Mouse (Mus musculus) embryonic facial prominence, embryonic 10.5 days (tissue): ENCODE results near the gene Ksr1. TPM values are rescaled to one million over a fixed set of nuclear protein-coding genes. Genes with fewer than 3 reads are reported as not detected.
"Not testable (repeated sequence)": the region's sequence is repeated elsewhere in the genome, so short reads cannot be mapped to it uniquely, and the experiment has no call there.

ENCODE experiments used
- DNase-seq: peaks from one replicate; pipeline ENCODE4 v3.0.0-alpha.2; 2017; ENCODE audit warnings: low spot score
- H3K27ac ChIP-seq: fragments of 300-500 bp; sonication (generic); replicated peaks from 2 replicates; pipeline ENCODE4 v1.5.1; 2016; ENCODE audit warnings: mild to moderate bottlenecking
- H3K27me3 ChIP-seq: fragments of 300-500 bp; sonication (generic); replicated peaks from 2 replicates; pipeline ENCODE4 v1.6.1; 2016; ENCODE audit warnings: low read depth, mild to moderate bottlenecking; ENCODE audit not compliant: poor library complexity, severe bottlenecking
- H3K36me3 ChIP-seq: fragments of 300-500 bp; sonication (generic); replicated peaks from 2 replicates; pipeline ENCODE4 v1.6.1; 2016; ENCODE audit warnings: mild to moderate bottlenecking, moderate library complexity
- H3K4me1 ChIP-seq: fragments of 300-500 bp; sonication (generic); 2 replicates; pipeline ENCODE4 v1.6.1; 2016
- H3K4me3 ChIP-seq: fragments of 300-500 bp; sonication (generic); 2 replicates; pipeline ENCODE4 v1.5.1; 2016; ENCODE audit warnings: mild to moderate bottlenecking, moderate library complexity
- H3K9me3 ChIP-seq: fragments of 300-500 bp; sonication (generic); 2 replicates; pipeline ENCODE4 v1.6.1; 2016; ENCODE audit warnings: mild to moderate bottlenecking
- WGBS: fragments of 180-500 bp; shearing (Covaris S2); methylation state at CpG from one replicate; pipeline ENCODE4 v1.1.7; 2016; 5-methylcytosine and 5-hydroxymethylcytosine counted together
- polyA plus RNA-seq: library from polyadenylated mRNA; unstranded; fragments of >200 nt; fragmentation: Nextera tagmentation; extraction: Ambion mirVana; gene quantifications from 2 replicates; pipeline ENCODE4 v1.2.1, GENCODE M21; 2016

The Ksr1 gene
- polyA plus RNA-seq, 1 experiment from 2014 or later: 1.5 TPM

DNA sequence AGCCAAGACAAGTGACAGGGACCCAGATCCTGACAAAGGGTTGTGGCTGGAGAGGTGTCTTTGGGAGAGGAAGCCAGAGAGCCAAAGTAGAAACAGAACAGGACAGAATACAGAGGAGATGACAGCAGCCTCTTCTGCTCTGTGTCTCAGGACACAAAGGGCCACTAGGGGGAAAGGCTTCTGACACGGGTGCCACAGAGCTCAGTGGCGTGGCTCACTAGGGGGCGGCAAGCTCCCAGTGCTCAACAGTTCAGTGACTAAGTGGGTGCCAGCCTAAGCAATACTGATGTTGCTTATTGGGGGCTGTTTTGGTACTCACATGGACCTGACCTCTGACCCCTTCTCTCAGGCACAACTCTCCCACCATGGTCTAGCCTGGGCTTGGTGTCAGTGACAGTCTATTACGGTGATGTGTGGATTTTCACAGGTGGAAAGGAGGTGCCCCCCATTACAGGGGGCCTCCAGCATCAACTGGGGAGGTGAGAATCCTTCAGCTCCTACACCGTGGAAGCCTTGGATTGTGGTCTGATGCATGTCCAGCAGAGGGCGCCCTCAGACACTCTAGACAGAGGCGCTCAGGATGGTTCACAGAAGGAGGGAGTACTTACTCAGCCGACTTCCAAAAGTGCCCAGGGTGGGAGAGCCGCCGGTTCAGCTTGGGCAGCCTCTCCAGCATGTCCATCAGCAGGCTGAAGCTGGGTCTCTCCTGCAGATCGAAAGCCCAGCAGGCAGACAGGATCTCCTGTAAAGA is 127.1 kb downstream of the Ksr1 start:
- WGBS: 53% methylated on average over 11 of the region's 11 CpGs
- peak; percentile 75 for DNase-seq
- no peak overlapping the region for H3K4me3 ChIP-seq
- H3K9me3 ChIP-seq: no peaks in the 10 kb centered on the region
- H3K27me3 ChIP-seq: no peaks in the 10 kb centered on the region
- peaks cover 59% of the 10 kb centered on the region for H3K4me1 ChIP-seq
- H3K27ac ChIP-seq: no peak overlapping the region
- peaks cover 48% of the 10 kb centered on the region for H3K36me3 ChIP-seq

DNA sequence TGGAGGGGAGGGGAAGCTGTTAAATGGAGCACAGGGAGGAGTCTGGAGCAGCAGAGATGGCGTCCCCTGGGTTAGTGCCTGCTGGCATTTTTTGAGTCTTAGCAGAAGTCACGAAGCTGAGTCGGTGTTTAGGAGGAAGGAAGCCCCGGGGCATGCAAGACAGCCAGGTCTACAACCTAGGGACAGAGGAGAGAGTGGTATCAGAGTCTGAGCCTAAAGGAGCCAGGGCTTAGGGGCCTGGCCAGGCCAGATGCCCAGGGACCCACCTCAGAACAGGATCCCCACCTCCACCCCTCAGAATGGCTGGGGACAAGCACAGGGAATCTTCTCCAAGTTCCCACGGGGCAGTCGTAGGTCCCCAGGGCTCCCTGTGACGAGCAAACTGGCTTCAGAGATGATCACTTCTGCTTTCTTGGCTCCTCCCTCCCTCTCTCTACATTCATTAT is 129.0 kb downstream of the Ksr1 start:
- no peaks in the 10 kb centered on the region for H3K27me3 ChIP-seq
- H3K9me3 ChIP-seq: no peaks in the 10 kb centered on the region
- peaks cover 47% of the 10 kb centered on the region for H3K4me1 ChIP-seq
- WGBS: 71% methylated on average over 7 of the region's 7 CpGs
- DNase-seq: no peak
- no peak overlapping the region for H3K4me3 ChIP-seq
- H3K36me3 ChIP-seq: peaks cover 48% of the 10 kb centered on the region
- H3K27ac ChIP-seq: peak overlapping the region; percentile 19; the same call in 1 of the 2 replicates

DNA sequence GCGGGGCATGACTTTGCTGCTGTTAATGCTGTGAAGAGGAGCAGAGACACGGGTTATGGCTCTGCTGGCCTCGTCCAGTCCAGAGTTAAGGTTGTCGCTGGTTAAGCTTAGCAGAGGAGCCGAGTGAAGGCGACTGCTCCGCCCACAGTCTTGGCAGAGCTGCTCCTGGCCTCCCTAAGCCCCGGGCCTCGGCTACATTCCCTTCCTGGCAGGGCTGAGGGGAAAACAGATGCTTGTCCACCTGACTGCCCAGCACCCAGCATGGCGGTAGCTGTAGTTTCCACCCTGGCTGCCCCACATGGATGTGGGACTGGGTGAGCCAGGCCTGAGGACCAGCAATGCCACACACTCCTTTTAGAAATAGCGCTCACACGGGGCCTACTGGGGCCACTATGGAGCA is 130.0 kb downstream of the Ksr1 start:
- H3K4me3 ChIP-seq: no peak overlapping the region
- peak; percentile 15 for DNase-seq

DNA sequence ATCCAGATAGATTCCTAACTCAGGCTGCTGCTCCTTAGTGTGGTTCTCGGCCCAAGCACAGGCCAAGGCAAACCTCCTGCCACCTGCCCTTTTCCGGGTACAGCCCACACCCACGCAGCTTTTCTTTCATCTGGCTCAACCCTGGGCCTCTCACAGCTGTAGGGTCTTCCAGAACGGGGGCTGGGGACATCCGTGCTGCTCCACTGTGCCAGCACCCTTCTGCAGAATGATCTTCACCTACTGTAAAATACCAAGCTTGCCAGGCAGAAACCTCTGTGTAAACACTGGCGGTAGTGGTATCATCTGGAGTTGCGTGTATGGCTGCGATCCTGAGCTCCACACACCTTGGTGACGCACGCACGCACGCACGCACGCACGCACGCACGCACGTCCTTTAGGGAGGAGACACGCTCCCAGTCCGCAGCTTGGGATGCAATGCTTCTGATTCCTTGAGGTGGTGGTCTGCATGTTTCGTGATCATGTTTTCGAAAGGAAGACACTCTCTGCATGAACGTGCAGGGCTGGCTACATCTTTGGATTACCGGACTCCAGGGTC is 130.5 kb downstream of the Ksr1 start:
- 94% methylated on average over 24 of the region's 24 CpGs for WGBS
- peak; percentile 7 for DNase-seq
- Histone ChIP-seq H3K27ac (no peak overlapping the region), H3K27me3 (no peaks in the 10 kb centered on the region), H3K9me3 (no peaks in the 10 kb centered on the region), H3K36me3 (peaks cover 38% of the 10 kb centered on the region), H3K4me3 (no peak overlapping the region), H3K4me1 (peaks cover 42% of the 10 kb centered on the region)

More for the DNA sequence above, 130.0 kb downstream of the Ksr1 start:
- 60% methylated on average over 12 of the region's 12 CpGs for WGBS
- H3K36me3 ChIP-seq: peaks cover 43% of the 10 kb centered on the region
- peaks cover 42% of the 10 kb centered on the region for H3K4me1 ChIP-seq
- H3K9me3 ChIP-seq: no peaks in the 10 kb centered on the region
- no peaks in the 10 kb centered on the region for H3K27me3 ChIP-seq
- no peak overlapping the region for H3K27ac ChIP-seq

DNA sequence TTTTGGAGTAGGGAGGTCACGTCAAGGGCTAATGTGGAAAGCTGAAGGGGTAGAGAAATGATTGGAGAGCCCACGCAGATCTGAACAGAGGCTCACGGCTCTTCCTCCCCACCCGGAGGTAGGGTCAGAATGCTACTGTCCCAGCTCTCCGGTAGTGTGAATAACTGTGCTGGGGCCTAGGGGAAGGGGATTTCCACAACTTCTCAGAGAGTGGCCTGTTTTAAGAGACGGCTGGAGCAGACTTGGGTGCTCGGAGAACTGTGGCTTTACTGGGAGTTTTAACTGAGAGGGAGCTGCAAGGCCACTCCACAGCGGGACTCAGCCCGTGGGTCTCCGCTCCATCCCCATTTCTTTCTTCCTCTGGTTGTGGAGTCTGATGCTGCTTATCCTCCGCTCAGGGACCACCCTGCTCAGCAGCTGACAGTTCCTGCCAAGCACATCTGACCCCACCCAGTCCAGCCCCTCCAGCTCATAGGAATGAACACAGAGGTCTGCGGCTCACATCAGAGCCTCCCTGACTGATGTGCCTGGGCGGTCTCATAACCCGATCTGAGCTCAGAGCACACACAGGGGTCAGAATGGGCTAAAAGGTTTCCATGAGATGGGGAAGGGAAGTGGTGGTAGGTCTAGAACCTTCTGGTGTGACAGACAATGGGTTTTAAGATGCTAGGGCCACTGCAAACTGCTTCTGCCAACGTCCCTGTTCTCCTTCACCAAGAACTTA is 131.4 kb downstream of the Ksr1 start:
- peak; percentile 10 for DNase-seq
- peaks cover 37% of the 10 kb centered on the region for H3K4me1 ChIP-seq
- WGBS: 70% methylated on average over 15 of the region's 15 CpGs
- no peaks in the 10 kb centered on the region for H3K27me3 ChIP-seq
- no peak overlapping the region for H3K4me3 ChIP-seq
- H3K36me3 ChIP-seq: peaks cover 28% of the 10 kb centered on the region
- H3K27ac ChIP-seq: peak overlapping the region; percentile 65
- no peaks in the 10 kb centered on the region for H3K9me3 ChIP-seq

DNA sequence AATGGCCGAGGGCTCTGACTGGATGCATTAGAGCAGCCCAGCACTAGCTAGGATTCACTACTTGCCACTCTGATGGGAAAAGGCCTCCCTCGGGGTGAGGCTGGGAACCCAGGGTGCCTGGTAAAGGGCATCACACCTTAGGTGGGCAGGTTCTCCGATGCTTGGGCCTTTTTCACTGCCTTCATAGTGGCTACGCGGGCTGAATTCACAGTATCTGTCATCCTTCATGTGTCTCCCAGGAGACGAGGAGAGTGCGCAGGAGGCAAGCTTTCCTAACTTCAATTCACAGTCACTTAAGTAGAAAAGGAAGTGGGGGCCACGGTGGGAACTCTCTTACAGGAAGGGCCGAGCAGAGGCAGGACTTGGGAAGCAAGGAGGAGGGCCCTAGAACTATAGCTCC is 132.4 kb downstream of the Ksr1 start:
- peaks cover 19% of the 10 kb centered on the region for H3K36me3 ChIP-seq
- H3K4me1 ChIP-seq: peaks cover 37% of the 10 kb centered on the region
- H3K4me3 ChIP-seq: no peak overlapping the region
- no peaks in the 10 kb centered on the region for H3K27me3 ChIP-seq
- H3K27ac ChIP-seq: no peak overlapping the region
- no peak for DNase-seq
- no peaks in the 10 kb centered on the region for H3K9me3 ChIP-seq
- 66% methylated on average over 9 of the region's 9 CpGs for WGBS

DNA sequence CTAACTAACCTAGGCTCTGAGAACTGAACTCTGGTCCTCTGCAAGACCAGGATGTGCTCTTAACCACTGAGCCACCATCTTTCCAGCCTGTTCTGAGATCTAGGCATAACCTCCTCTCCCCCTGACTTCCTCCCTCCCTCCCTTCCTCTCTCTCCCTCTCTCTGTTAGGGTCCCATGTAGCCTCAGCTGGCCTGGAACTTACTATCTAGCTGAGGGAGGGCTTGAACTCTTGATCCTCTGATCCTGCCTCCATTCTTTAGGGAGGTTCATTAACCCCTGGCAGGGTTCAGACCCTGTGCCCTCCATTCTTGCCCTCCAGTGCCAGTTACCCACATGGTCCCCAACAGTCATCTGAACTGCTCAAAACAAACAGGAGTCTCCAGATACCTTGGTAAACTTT is 133.2 kb downstream of the Ksr1 start:
- Histone ChIP-seq H3K27me3 (no peaks in the 10 kb centered on the region), H3K9me3 (no peaks in the 10 kb centered on the region), H3K4me1 (peaks cover 41% of the 10 kb centered on the region), H3K27ac (no peak overlapping the region), H3K4me3 (no peak overlapping the region), H3K36me3 (peaks cover 13% of the 10 kb centered on the region; the same call in 1 of the 2 replicates)
- DNase-seq: peak; percentile 7

DNA sequence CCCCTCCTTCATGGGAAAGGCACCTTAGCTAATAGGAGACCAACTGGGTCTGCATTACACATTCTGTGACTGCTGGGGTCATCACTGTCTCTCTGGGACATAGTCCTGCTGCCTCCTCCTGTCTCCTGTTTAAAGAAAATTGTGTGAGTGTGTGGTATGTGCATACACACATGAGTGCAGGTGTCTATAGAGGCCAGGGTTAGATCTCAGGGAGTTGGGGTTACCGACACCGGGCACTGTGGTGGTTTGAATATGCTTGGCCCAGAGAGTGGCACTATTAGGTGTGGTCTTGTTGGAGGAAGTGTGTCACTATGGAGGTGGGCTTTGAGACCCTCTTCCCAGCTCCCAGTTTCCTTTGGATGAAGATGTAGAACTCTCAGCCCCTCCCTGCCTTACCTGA is 133.7 kb downstream of the Ksr1 start:
- DNase-seq: no peak
- H3K36me3 ChIP-seq: peaks cover 10% of the 10 kb centered on the region; the same call in 1 of the 2 replicates
- H3K4me1 ChIP-seq: peaks cover 41% of the 10 kb centered on the region
- no peak overlapping the region for H3K27ac ChIP-seq
- 94% methylated on average over 2 of the region's 2 CpGs for WGBS
- no peaks in the 10 kb centered on the region for H3K27me3 ChIP-seq
- H3K4me3 ChIP-seq: no peak overlapping the region
- H3K9me3 ChIP-seq: no peaks in the 10 kb centered on the region

DNA sequence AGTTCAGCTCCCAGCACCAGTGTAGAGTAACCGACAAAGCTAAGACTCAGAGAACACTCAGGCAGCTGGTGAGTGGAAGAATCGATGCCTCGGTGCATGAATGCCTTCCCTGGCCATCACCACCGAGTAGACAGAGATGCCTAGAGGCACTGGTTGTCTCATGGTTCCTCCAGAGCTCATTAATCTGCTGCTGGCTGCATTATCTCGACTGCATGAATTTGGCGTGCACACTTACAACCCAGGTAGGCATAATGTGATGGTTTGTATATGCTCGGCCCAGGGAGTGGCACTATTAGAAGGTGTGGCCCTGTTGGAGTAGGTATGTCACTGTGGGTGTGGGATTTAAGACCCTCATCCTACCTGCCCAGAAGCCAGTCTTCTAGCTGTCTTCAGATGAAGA is 137.3 kb downstream of the Ksr1 start:
- Histone ChIP-seq H3K36me3 (no peaks in the 10 kb centered on the region), H3K4me1 (peaks cover 12% of the 10 kb centered on the region), H3K27me3 (no peaks in the 10 kb centered on the region), H3K27ac (no peak overlapping the region), H3K4me3 (no peak overlapping the region), H3K9me3 (no peaks in the 10 kb centered on the region)
- WGBS: 89% methylated on average over 7 of the region's 7 CpGs
- no peak for DNase-seq

DNA sequence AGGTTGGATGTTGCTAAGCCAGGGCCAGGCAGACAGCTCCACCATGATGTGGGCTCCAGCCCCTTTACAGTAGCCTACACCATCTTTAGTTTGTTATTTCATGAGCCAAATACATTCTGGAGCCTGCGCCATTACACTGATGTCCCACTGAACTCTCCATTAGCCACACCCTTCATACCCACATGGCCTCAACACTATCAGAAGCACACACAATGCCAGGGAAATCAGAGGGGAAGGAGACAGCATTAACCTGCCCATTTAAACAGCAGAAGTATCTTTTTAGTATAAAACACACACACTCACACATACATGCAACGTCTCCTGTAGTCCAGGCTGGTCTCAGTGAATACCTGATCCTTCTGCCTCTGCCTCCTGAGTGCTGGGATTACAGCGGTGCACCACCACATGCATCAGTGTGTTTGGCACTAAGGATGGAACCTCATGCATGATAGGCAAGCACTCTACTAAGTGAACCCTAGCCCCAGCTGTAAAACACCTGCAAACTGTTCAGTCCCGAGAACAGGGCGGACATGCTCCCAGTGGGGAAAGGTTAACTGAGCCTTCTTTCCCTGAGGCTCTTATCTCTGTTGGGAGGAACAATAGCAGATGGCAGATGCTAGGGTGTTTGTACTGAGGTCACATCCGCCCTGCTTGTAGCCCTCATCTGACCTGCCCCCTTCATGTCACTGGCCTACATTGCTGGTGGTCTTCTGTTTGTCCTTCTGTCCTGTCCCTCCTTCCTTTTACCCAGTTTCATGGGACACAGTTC is 138.0 kb downstream of the Ksr1 start:
- no peaks in the 10 kb centered on the region for H3K9me3 ChIP-seq
- peaks cover 15% of the 10 kb centered on the region for H3K4me1 ChIP-seq
- WGBS: 79% methylated on average over 6 of the region's 6 CpGs

DNA sequence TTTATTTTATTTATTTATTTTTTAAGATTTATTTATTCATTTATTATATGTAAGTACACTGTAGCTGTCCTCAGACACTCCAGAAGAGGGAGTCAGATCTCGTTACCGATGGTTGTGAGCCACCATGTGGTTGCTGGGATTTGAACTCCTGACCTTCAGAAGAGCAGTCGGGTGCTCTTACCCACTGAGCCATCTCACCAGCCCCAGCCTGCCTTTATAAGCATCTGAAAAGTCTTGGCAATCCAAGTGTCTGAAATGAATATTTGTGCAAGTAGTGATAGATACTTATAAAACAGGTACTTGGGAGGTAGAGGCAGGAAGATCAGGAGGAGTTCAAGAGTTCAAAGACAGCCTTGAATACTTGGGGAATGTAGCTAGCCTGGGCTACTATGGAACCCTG is 138.9 kb downstream of the Ksr1 start:
- H3K36me3 ChIP-seq, H3K27me3 ChIP-seq, H3K9me3 ChIP-seq, DNase-seq, H3K27ac ChIP-seq, H3K4me3 ChIP-seq: not testable (repeated sequence)
- H3K4me1 ChIP-seq: peaks cover 23% of the 10 kb centered on the region
- 86% methylated on average over 3 of the region's 3 CpGs for WGBS

More for the DNA sequence above, 138.0 kb downstream of the Ksr1 start:
- no peaks in the 10 kb centered on the region for H3K36me3 ChIP-seq
- no peaks in the 10 kb centered on the region for H3K27me3 ChIP-seq
- H3K27ac ChIP-seq: no peak overlapping the region
- DNase-seq: no peak
- H3K4me3 ChIP-seq: no peak overlapping the region

DNA sequence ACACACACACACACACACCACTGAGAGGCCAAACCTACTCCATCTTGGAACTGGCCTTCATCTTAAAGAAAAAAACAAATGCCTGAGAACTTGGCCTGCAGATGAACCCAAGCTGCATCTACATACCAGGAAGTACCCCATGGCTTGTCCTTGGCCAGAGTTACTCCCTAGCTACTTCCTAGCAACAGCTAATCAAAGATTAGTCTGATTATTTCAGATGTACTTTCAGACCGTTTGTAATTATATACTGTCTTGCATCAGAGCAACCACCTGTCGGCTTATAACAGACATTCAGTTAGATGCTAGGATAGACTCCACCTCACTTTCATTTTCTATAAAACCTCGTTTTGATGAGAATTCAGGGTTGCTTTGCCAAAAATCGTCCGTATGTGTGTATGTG is 139.8 kb downstream of the Ksr1 start:
- Histone ChIP-seq H3K4me3 (no peak overlapping the region), H3K27ac (no peak overlapping the region), H3K4me1 (peaks cover 29% of the 10 kb centered on the region), H3K36me3 (no peaks in the 10 kb centered on the region), H3K9me3 (no peaks in the 10 kb centered on the region), H3K27me3 (no peaks in the 10 kb centered on the region)
- DNase-seq: no peak
- 79% methylated on average over 5 of the region's 5 CpGs for WGBS
